Mouse (Mus musculus) megakaryocyte, embryonic 14.5 days (primary cell): Measurements from ENCODE around the gene Rsph1. TPM values are rescaled to one million over a fixed set of nuclear protein-coding genes. Genes with fewer than 3 reads are reported as not detected.

ENCODE experiments used
- H3K27me3 ChIP-seq: replicated peaks from 2 replicates; pipeline ENCODE3; 2012; ENCODE audit warnings: inconsistent platforms
- H3K36me3 ChIP-seq: replicated peaks from 2 replicates; pipeline ENCODE3; 2012; ENCODE audit warnings: low read length, inconsistent platforms, mixed read lengths
- H3K4me1 ChIP-seq: 2 replicates; pipeline ENCODE4 v1.6.1; 2012; ENCODE audit warnings: inconsistent platforms
- H3K4me3 ChIP-seq: replicated peaks from 2 replicates; pipeline ENCODE3; 2012; ENCODE audit warnings: moderate library complexity, mild to moderate bottlenecking, inconsistent platforms
- H3K9me3 ChIP-seq: 2 replicates; pipeline ENCODE4 v1.6.1; 2012; ENCODE audit warnings: inconsistent platforms
- FLI1 ChIP-seq: IDR thresholded peaks from 2 replicates; pipeline ENCODE4 v1.6.1; 2012; ENCODE audit warnings: low read length, inconsistent platforms, mixed read lengths
- GATA1 ChIP-seq: IDR thresholded peaks from 3 replicates; pipeline ENCODE4 v1.6.1; 2012; ENCODE audit warnings: mixed read lengths, low read length, inconsistent platforms, borderline replicate concordance
- polyA plus RNA-seq: library from polyadenylated mRNA; stranded (reverse); fragments of >175 nt; gene quantifications from 2 replicates; pipeline ENCODE4 v1.2.3, GENCODE M21; 2012; ENCODE audit warnings: low replicate concordance; ENCODE audit not compliant: insufficient read depth

Rsph1 gene
- polyA plus RNA-seq, 1 experiment = 0.12 TPM

- H3K4me1 ChIP-seq = peaks cover 69% of the 10 kb centered on the region
- peaks cover 2% of the 10 kb centered on the region for H3K27me3 ChIP-seq
- no peak for TF ChIP-seq GATA1
- H3K36me3 ChIP-seq = peaks cover under 1% of the 10 kb centered on the region
- H3K4me3 ChIP-seq = peak overlapping the region; percentile 94
- H3K9me3 ChIP-seq = no peaks in the 10 kb centered on the region
Observed at GRCm38 (mm10) chr17:31294363-31295214, 17.4 kb upstream of the Rsph1 start.

DNA sequence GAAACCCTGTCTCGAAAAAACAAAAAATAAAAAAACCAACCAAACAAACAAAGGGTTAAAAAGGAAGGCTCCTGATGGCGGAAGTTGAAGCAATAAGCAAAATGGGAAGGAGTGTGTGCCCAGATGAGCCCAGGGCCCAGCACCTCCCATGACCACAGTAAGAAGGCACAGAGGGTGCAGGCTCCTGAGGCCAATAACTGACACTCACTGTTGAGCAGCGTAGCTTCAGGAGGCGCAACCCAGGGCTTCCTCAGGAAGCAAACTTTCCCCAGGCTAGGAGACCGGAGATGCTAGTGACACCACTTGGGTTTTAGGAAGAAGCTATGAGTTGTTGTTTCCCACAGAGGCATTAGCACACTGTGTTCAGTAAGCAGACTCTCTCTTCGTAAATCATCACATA lies 13.7 kb upstream of the Rsph1 start:
- Histone ChIP-seq H3K9me3 (no peaks in the 10 kb centered on the region), H3K36me3 (no peaks in the 10 kb centered on the region), H3K4me3 (peak overlapping the region; percentile 66), H3K4me1 (peaks cover 54% of the 10 kb centered on the region), H3K27me3 (peaks cover 19% of the 10 kb centered on the region)
- TF ChIP-seq GATA1 (no peak), FLI1 (no peak)

- no peaks in the 10 kb centered on the region for H3K36me3 ChIP-seq
- peaks cover 17% of the 10 kb centered on the region for H3K27me3 ChIP-seq
- H3K9me3 ChIP-seq = no peaks in the 10 kb centered on the region
- no peak overlapping the region for H3K4me3 ChIP-seq
- H3K4me1 ChIP-seq = peaks cover 51% of the 10 kb centered on the region
- TF ChIP-seq FLI1 = no peak
- TF ChIP-seq GATA1 = no peak
Observed at GRCm38 (mm10) chr17:31290311-31290710, 13.1 kb upstream of the Rsph1 start.

DNA sequence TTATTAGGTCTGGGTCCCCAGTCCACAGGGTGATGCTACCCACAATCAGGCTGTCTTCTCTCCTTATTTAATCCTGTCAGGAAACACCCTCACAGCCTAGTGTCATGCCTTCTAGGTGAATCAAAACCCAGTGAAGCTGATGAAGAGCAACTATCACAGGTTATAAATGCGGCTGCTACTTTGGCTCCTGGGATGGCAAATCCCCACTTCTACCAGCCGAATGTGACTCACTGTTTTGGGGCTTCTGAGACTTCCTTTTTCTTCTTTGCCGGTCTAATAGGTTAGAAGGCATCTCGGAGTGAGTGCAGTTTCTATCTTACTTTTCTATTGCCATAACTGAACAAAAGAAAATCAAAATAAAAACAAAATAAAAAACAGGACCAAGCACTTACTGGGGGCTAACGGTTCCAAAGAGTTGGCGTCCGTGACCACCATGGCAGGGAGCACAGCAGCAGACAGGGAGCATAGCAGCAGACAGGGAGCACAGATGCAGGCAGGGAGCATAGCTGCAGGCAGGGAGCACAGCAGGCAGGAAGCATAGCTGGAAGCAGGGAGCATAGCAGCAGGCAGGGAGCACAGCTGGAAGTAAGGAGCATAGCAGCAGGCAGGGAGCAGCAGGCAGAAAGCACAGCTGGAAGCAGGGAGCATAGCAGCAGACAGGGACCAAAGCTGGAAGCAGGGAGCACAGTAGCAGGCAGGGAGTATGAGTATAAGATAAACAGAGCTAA lies 12.0 kb upstream of the Rsph1 start:
- Histone ChIP-seq H3K36me3 (no peaks in the 10 kb centered on the region), H3K27me3 (peaks cover 17% of the 10 kb centered on the region), H3K4me3 (peak overlapping the region; percentile 88), H3K9me3 (no peaks in the 10 kb centered on the region), H3K4me1 (peaks cover 42% of the 10 kb centered on the region)
- TF ChIP-seq FLI1 = no peak
- TF ChIP-seq GATA1 = no peak

- TF ChIP-seq GATA1 = no peak
- no peak for TF ChIP-seq FLI1
- Histone ChIP-seq H3K27me3 (peaks cover 30% of the 10 kb centered on the region), H3K36me3 (no peaks in the 10 kb centered on the region), H3K4me3 (no peak overlapping the region), H3K9me3 (no peaks in the 10 kb centered on the region), H3K4me1 (peaks cover 44% of the 10 kb centered on the region)
Observed at GRCm38 (mm10) chr17:31287216-31287615, 10.0 kb upstream of the Rsph1 start.

- Histone ChIP-seq H3K36me3 (no peaks in the 10 kb centered on the region), H3K4me3 (no peak within 1 kb of the TSS), H3K27me3 (peaks cover 35% of the 10 kb centered on the region), H3K4me1 (peaks cover 38% of the 10 kb centered on the region), H3K9me3 (no peaks in the 10 kb centered on the region)
- TF ChIP-seq GATA1 (no peak), FLI1 (no peak)
Observed at GRCm38 (mm10) chr17:31286492-31286891, 9.3 kb upstream of the Rsph1 start, which contains the start of gene Slc37a1. Gene Slc37a1 (plus strand): TSS chr17:31286792.

DNA sequence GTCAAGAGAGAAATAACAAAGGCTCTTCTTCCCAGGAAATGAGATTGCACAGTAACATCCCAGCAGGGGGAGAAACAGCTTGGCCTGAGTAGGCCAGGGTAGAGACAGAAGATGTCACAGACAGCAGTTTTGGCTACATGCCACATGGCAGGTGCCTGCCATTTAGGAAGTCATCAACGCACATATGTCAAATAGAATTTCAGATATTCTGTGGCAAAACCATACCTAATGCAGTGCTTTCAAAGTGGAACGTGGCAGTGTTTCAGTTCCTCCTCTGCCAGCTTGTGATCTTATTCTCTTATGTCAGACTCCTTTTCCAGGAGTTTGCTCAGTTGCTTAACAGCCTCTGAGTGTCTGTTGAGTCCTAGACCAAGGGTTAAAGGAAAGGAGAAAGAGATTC lies 8.7 kb upstream of the Rsph1 start:
- H3K4me1 ChIP-seq = peaks cover 34% of the 10 kb centered on the region
- H3K9me3 ChIP-seq = no peaks in the 10 kb centered on the region
- H3K36me3 ChIP-seq = no peaks in the 10 kb centered on the region
- no peak overlapping the region for H3K4me3 ChIP-seq
- no peak for TF ChIP-seq FLI1
- no peak for TF ChIP-seq GATA1
- peaks cover 36% of the 10 kb centered on the region for H3K27me3 ChIP-seq

DNA sequence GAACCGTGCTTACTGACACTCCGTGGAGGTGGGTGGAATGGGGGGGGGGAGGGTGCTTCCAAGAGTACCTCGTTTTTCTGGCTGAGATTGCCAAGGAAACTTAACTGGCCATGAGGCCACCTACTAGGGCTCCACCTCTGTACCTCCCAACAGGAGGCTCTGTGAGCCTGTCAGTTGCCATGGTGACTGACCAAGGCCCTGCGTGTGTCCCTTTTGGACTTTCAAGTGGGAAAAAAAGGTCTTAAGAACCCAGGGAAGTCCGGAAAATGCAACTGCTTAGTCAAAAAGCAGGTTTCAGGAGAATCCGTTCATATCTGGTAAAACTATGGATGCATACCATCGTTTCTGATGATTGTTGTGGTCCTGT lies 5.5 kb upstream of the Rsph1 start:
- Histone ChIP-seq H3K4me3 (no peak overlapping the region), H3K9me3 (no peaks in the 10 kb centered on the region), H3K36me3 (no peaks in the 10 kb centered on the region), H3K27me3 (peaks cover 48% of the 10 kb centered on the region), H3K4me1 (peaks cover 30% of the 10 kb centered on the region)
- no peak for TF ChIP-seq FLI1
- no peak for TF ChIP-seq GATA1

GRCm38 (mm10) chr17:31281830-31282686 lies 4.9 kb upstream of the Rsph1 start:
- Histone ChIP-seq H3K4me3 (no peak overlapping the region), H3K36me3 (no peaks in the 10 kb centered on the region), H3K4me1 (peaks cover 32% of the 10 kb centered on the region), H3K27me3 (peaks cover 48% of the 10 kb centered on the region), H3K9me3 (no peaks in the 10 kb centered on the region)
- TF ChIP-seq FLI1 = no peak
- no peak for TF ChIP-seq GATA1
